Mouse (Mus musculus) cerebellum, adult 2 months (tissue): Measurements from ENCODE around the gene Wwox.

Source experiments
- CTCF ChIP-seq: fragments of 200-500 bp; IDR thresholded peaks from 2 replicates; pipeline ENCODE4 v1.5.1; 2011; ENCODE audit warnings: low read depth, mild to moderate bottlenecking, control low read depth, low read length, moderate library complexity, borderline replicate concordance; ENCODE audit not compliant: insufficient read depth
- POLR2A ChIP-seq: fragments of 200-500 bp; IDR thresholded peaks from 2 replicates; pipeline ENCODE4 v1.6.1; 2011; ENCODE audit warnings: low read length, control low read depth, borderline replicate concordance; ENCODE audit not compliant: insufficient read depth

GRCm38 (mm10) chr8:115193767-115194166 is 754.3 kb downstream of the Wwox start:
- no peak for TF ChIP-seq CTCF
- TF ChIP-seq POLR2A, result no peak
